Mouse (Mus musculus) gastrocnemius, adult 8-10 months (tissue): ENCODE results near the gene Metap1d. TPM values are rescaled to one million over a fixed set of nuclear protein-coding genes. Genes with fewer than 3 reads are reported as not detected.
A peak's percentile ranks its signal among the peaks of the same experiment; 100 is the strongest.

Experiments
- DNase-seq, 2 experiments: peaks; one replicate each; pipeline ENCODE4 v3.0.0; 2022; ENCODE audit warnings: low spot score in 2 of 2
- total RNA-seq, 4 experiments: library from RNA; stranded (reverse); gene quantifications; 2 replicates each; pipeline ENCODE4 v1.2.4; 2022

Gene Metap1d
- total RNA-seq, 4 experiments from 2014 or later: 26.5 to 30.6 (median 28.9) TPM

GRCm38 (mm10) chr2:71526595-71527322, 73.7 kb downstream of the Metap1d start:
- no peak for DNase-seq

GRCm38 (mm10) chr2:71527323-71528013, 74.4 kb downstream of the Metap1d start:
- no peak for DNase-seq

DNA sequence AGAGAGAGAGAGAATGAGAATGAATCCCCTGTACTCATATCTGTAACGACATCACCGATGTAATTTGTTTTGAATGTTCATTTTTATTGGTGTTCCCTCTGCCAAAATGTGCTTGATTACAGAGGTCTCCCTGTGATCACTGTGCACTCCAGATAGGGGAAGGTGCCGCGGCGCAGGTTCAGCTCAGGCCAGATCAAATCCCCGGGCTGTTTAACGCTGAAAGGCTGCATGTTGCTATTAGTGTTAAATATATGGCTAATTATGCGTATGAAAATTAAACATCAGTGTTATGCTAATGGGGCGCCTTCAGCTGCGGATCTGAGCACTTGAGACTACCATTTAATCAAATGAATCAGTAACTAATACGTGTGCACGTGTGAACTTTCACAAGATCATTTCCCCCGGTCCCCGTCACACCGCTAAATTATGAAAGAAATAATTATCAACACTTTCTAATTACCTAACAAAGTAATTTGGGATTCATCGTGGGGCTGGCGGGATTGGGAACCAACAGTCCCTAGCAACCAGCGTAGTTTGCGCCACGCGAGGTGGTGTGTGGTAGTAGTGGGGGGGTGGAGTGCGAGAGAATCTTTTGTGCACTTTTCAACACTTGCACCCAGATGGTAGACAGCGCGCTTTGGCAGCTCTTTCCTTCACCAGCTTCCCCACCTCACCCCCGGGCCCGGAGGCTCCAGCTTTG, 75.1 kb downstream of the Metap1d start, which contains the start of gene Dlx1:
TSS of gene Dlx1 (plus strand) at position 100 of the 700 bp plus-strand sequence.
- DNase-seq: no peak

GRCm38 (mm10) chr2:71528714-71529510, 75.8 kb downstream of the Metap1d start:
- no peak for DNase-seq

DNA sequence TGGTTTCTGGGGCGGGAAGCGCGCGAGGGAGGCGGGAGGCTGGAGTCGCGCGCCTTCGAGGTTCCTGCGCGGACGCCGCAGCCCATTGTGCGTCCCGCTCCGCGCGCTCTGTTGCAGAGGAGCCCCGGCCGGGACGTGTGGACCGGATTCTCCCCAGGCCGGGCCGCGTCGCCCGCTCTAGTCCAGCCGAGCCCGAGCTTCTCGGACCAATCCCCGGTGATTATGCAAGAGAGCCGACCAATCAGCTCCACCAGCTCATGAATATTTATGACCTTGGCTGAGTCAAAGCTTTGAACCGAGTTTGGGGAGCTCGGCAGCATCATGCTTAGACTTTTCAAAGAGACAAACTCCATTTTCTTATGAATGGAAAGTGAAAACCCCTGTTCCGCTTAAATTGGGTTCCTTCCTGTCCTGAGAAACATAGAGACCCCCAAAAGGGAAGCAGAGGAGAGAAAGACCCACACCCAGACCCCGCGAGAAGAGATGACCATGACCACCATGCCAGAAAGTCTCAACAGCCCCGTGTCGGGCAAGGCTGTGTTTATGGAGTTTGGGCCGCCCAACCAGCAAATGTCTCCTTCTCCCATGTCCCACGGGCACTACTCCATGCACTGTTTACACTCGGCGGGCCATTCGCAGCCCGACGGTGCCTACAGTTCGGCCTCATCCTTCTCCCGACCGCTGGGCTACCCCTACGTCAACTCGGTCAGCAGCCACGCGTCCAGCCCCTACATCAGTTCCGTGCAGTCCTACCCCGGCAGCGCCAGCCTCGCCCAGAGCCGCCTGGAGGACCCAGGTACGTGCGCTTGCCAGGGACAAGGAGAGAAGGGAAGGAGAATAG, 76.7 kb downstream of the Metap1d start:
- DNase-seq: peak; percentile 36 to 55

- DNase-seq: no peak
Measured at GRCm38 (mm10) chr2:71530391-71531123, 77.5 kb downstream of the Metap1d start.

DNA sequence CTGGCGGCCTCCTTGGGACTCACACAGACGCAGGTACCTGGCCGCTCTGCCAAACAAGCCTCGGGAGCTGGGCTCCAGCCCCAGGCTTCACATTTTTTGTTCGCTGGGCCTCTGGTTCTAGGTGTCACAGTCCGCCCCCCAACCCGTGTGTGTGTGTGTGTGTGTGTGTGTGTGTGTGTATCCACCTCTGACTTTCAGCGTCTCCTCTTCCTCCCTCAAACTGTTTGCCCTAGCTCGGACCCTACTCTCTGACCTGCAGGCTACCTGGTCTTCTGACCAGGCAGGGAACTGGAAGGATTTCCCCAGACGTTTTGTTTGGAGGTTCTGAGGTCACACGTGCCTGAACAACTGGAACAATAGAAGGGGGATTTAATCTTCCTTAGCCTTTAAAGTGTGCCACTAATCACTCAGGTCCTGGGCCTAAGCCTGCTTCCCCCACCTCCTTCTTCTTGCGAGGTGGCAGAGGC, 78.1 kb downstream of the Metap1d start:
- no peak for DNase-seq

DNA sequence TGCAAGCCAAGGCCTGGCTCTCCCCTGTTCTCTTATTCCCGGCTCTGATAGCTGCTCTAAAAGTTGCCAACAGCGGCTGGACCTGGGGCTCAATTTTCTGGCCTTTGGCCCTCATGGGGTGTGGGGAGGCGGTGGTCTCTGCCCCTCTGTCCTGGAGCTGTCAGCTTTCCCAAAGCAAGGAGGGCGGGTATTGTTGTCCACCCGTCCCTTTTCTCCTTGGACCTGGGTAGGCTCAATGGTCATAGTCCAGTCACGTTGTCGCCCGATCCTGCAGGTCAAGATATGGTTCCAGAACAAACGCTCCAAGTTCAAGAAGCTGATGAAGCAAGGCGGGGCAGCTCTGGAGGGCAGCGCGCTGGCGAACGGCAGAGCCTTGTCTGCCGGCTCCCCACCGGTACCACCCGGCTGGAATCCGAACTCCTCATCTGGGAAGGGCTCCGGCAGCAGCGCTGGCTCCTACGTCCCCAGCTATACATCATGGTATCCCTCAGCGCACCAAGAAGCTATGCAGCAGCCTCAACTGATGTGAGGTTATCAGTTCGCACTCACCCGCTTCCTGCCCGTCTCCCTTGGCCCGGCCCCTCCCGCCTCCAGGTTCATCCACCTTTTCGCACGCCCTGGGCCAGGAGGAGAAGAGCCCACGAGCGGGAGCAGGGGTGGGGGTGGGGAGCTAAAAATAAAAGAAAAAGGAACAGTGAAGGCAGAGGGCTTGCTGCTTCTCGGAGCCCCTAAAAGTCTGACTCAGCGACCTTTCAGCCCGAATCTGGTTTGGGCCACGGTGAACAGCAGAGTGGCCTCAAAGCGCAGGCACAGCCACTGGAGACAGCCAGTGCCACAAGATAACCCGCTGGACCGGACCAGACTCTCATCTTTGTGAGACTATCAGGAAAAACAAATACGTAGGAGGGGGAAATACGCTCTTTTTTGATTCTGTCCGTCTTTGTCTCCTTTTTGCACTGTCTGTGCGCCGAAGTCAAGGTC, 79.2 kb downstream of the Metap1d start:
- no peak for DNase-seq

GRCm38 (mm10) chr2:71533094-71533493, 80.0 kb downstream of the Metap1d start:
- DNase-seq: no peak

DNA sequence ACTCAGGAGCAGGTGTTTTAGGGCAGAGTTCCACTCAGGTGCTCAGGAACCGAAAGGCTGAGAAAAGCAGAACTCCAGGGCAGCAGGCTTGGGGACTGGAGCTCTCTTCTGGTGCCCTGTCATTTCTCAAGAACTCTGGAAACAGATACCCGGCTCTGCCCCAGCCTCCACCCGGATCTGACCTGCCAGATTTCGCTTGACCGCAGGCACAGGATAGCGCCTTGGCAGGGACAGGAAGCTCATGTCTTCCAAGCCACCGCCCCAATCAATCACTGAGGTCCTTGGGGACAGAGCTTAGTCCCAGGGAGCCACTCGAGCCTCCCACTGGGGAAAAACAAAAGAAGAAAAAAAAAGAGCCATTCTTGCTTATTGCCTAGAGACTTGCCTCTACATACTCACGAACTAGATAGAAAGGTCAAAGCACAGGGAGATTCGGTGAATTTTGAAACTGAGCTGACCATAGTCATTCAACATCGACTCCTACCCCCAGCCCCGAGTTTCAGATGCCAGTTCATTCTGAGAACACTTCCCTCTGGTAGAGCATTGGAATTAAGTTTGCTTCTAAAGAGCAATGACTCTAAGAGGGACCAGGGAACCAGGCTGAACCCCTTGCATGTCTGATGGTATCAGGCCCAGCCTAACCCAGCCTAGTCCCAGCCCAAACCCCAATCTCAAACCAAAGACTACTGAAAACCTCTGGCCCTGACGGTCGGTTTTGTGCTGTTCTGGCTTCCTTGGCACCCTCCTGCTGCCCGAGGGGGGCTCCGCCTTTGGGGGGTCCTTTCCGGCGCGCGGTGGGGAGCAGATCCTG, 81.4 kb downstream of the Metap1d start:
- no peak for DNase-seq

GRCm38 (mm10) chr2:71540611-71541417, 87.7 kb downstream of the Metap1d start:
- no peak for DNase-seq

DNA sequence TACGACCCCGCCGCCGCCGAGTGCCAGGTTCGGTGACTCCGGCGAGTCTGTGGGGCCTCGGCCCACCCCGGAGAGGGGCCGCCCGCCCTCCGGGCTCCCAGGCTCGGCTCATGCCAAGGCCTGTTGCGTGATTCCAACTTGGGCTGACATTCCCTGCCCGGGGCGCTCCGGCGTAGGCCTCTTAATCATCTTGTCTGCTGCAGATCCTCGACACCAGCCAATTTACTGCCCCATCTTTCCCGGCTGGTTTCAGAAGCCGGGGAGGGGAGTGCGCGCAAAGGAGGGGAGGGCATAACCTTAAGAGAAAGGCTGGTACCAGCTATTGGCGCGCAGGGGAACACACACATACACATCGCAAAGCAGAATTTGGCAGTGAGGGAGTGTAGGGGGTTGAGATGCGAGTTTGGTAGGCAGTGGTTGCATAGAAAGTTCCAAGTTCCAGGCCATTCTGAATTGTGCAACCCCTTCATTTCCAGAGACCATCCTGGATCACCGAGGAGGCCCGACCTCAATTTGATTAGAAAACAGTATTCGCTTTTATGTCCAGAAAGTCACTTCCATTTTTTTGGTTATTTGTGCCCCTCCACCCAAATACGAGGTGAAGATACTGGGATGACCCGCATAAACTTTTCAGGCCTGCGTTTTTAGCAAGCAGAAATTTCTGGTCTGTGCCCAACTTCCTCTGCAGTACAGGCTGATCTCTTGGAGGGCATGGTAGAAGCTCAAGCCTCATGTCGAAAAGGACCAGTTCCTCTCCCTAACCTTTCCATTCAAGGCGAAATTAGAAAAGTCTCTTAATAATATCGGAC, 88.5 kb downstream of the Metap1d start:
- no peak for DNase-seq

GRCm38 (mm10) chr2:71542227-71542815, 89.2 kb downstream of the Metap1d start:
- no peak for DNase-seq

DNA sequence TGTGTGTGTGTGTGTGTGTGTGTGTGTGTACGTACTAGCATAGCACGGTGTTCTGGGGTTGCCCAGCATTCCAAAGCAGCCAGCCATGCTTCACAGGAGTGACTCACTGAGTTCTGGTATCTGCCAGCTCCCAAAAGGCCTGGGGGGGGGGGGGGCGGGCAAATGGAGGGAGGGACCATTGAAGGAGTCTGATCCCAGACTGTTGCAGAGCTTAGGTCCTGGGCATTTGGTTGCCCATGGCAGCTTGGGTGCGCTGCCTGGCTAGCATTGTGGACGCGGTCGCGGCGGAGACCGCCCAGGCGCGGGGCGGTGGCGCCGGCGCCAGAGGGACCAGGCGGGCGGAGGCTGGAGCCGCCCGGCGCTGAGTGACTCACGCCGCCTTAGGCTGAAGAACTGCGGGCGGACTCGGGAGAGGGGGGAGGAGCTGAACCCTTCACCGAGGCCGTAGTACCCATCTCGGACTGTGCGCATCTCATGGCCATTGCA, 89.8 kb downstream of the Metap1d start:
- DNase-seq: no peak

DNA sequence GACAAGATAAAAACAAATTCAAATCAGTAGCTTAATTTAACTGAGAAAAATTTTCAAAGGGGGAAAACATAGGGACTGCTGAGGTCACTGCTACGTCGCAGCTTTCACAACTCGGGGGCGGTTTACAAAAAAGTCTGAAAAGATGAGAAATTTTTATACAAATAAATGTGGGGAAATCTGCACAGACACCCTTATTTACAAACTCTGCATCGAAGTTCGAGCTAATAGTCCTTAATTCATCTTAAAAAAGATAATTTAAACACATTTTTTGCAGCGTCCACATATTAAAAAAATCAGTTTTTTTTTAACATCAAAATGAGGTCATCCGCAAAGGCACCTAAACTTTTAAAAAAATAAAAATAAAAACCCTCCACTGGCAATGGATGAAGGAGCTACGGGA, 90.5 kb downstream of the Metap1d start:
- no peak for DNase-seq
